Mouse (Mus musculus): ENCODE measurements around the gene Dst. TPM values are rescaled to one million over a fixed set of nuclear protein-coding genes. Genes with fewer than 3 reads are reported as not detected.

Gene Dst
- total RNA-seq, 1 experiment from 2014 or later, result 1.5 TPM

DNA sequence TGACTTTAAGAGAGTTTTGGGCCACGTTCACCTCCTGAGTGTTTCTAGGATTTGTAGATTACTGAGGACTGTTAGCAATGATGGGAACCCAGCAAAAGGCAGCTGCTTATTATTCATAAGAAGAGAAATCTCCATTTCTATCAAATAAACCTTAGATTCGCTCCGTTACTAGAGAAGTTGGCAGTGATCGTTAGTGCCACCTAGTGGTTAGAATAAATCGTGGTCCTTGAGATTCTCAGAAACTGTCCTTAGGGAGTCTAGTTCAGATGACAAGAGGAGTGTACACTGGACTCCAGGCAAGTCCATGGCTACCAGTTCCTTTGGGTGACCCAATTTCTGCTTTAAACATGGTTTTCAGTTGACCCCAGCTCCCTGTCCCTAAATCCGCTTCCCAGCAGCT is 58.3 kb downstream of the Dst start:
- ATAC-seq (ENCODE audit: extremely low read depth, insufficient number of reproducible peaks, low FRiP score, poor library complexity, severe bottlenecking), result no peak

DNA sequence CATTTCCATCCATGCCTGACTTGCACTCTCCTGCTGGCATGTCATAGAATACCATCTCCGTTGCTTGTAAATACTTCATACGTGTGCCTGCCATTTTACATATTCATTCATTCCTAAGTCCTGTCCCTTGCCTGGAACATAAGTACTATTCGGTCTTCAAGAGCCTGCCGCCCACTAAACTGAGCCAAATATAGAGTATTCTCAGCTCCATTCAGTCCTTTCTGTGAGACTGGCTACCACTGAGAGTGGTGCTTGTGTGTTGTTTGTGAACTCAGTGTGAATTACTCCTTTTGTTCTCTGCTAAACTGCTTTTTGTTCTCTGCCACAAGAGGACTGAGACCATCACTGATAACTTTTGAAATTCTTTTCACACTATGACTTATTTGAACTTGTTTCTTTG is 59.2 kb downstream of the Dst start:
- no peak for ATAC-seq (ENCODE audit: extremely low read depth, insufficient number of reproducible peaks, low FRiP score, poor library complexity, severe bottlenecking)

DNA sequence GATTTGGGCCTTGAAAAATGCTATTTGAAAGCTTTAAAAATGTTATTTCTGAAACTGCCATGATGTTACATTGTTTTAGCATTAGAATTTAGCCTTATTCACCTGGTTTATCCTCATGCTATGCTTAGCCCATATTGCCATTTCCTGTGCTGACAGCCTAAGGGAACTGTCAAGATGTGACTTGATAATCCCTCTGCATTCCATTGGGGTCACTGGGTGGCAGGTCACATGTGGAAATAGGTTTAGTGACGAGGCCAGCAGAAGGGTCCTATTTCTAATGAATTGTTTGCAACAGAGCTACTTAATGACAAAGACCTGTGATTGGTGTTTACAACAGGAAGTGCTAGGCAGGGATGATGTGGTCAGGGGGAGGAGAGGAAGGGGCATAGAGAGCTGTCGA is 61.9 kb downstream of the Dst start:
- ATAC-seq (ENCODE audit: extremely low read depth, insufficient number of reproducible peaks, low FRiP score, poor library complexity, severe bottlenecking), result no peak

DNA sequence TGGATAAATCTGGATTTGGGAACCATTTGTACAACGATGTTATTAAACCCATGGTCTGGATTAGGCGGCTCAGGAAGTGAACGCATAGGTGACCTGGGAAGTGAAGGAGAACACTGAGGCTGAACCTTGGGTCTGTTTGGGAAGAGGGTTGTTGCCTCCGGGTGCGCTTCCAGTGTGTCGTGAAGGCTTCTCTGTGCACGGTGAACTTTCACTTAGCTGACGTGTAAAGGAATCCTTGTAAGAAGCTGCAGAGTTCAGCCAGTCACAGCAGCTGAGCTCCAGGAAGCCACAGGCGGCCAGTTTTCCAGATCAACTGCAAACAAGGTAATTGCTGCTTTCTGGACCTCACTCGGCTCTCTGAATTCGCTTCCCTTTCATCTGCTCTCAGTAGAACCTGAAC is 66.4 kb downstream of the Dst start:
- no peak for ATAC-seq (ENCODE audit: extremely low read depth, insufficient number of reproducible peaks, low FRiP score, poor library complexity, severe bottlenecking)

DNA sequence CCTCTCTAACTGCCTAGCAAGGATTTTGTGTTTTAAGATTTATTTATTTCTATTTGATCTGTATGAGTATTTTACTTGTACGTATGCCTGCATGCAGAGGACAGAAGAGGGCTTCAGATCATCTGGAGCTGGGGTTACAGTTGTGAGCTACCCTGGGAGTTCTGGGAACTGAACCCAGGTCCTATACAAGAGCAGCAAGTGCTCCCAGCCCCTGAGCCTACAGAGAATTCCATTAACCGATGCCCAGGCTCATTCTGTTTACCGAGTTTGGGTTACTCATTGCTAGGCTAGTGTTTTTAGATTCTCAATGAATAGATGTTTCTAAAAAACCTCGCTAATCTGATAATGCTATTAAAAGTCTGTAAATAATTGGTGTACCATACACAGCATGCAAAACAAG is 67.3 kb downstream of the Dst start:
- ATAC-seq (ENCODE audit: extremely low read depth, insufficient number of reproducible peaks, low FRiP score, poor library complexity, severe bottlenecking), result no peak

DNA sequence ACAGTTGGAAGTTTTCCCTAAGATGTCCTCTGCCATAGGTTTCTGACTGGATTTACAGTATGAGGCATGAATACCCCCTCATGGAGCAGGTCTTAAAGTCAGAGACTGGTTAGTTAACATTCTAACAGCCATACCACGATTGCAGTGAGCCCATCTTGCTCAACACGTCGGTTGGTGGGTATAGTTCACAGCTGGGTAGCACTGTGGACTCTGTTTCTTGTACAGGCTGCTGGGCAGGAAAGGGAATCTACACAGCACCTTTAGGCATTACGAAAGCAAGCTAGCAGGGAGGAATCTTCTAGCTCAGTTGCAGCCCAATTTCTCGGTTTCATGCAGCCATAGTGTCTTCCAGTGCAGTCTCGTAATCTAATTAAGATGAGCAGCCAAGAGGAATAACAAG is 69.8 kb downstream of the Dst start:
- ATAC-seq (ENCODE audit: extremely low read depth, insufficient number of reproducible peaks, low FRiP score, poor library complexity, severe bottlenecking), result no peak

DNA sequence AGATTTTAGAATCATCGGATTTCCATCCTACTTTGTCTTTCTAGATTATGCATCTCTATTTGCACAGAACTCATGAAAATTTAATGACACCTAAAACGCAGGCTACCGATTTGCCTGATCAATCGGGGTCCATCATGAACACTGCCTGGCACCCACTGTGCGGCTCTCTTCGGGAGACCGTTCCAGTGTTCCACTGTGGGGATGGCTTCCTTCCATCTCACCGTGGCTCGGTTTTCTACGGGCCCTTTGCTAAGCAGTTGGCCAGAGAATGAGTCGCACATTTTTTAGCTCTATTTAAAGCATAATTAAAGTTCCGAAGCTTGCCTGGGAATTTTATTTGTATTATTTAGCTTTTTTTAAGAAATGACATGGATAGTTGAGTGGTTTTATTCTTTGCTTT is 72.4 kb downstream of the Dst start:
- no peak for ATAC-seq (ENCODE audit: extremely low read depth, insufficient number of reproducible peaks, low FRiP score, poor library complexity, severe bottlenecking)

DNA sequence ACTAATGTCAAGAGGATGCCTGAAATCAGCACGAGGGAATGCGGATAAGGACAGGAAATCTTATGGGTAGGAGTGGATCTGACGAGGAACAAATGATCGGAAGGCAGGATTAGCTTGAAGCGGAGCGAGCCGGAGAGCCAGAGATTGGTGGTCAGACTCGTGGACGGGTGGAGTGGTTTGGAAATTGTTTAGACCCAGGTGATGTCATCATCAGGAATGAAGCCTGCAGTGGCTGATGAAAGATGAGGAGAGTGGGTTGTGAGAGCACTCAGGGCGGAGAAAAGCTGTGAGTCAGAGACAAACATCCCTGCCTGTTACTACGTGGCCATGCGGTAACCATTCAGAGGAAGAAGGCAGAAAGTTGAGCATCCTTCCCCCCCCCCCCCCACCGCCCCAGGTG is 81.6 kb downstream of the Dst start:
- no peak for ATAC-seq (ENCODE audit: extremely low read depth, insufficient number of reproducible peaks, low FRiP score, poor library complexity, severe bottlenecking)

DNA sequence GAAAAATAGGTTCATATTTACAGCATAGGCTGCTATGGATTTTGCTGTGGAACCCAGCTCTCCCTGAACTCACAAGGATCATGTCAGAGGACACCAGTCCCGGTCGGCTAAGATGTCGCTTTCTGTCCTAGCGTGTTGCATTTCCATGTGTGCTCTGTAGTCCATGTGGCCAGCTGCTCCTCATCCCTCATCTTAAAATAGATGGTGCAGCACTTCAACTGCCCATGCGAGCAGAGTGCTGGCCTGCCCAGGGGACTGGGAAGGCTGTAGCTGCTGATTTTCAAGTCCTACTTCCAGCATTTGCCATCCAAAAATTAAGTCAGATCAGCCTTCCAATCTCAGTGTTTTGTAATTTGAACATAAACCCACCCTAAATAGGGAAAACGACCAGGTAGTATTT is 83.0 kb downstream of the Dst start:
- no peak for ATAC-seq (ENCODE audit: extremely low read depth, insufficient number of reproducible peaks, low FRiP score, poor library complexity, severe bottlenecking)

DNA sequence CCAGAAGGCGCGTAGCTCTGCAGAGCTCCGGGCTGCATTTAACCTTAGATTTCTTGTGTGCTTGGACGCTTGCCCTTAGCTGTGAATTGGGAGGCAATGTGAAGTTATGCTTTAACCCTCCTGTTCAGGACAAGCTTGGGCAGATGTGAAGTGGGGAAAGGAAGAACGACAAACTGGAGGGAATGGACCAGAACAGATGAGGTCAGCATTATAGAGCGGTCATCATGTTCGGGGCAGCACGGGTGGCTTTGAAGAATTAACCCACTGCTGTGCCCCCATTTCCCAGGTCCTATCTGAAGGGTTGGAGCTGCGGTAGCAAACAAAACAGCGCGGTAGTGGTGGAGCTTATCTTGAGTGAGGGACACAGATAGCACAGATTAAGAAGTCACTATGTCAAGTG is 84.8 kb downstream of the Dst start:
- ATAC-seq (ENCODE audit: extremely low read depth, insufficient number of reproducible peaks, low FRiP score, poor library complexity, severe bottlenecking), result no peak

DNA sequence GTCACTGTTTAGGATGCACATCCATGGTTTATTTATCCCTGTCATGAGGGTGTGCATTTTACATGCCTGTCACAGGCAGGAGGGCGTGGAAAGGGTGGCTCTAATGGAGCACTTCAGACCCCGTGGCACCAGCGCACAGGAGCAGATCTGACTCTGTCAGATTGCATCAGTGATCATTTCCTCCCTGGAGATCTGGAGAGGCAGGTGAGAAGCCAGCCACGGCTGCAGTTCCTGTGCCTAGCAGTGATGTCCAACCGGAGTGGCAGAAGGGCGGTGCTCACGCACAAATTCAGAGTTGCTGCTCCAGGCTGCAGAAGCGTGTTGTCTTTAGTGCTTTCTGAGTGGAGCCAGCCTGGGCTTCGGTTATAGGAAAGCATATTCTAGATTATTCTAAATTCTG is 86.2 kb downstream of the Dst start:
- no peak for ATAC-seq (ENCODE audit: extremely low read depth, insufficient number of reproducible peaks, low FRiP score, poor library complexity, severe bottlenecking)

DNA sequence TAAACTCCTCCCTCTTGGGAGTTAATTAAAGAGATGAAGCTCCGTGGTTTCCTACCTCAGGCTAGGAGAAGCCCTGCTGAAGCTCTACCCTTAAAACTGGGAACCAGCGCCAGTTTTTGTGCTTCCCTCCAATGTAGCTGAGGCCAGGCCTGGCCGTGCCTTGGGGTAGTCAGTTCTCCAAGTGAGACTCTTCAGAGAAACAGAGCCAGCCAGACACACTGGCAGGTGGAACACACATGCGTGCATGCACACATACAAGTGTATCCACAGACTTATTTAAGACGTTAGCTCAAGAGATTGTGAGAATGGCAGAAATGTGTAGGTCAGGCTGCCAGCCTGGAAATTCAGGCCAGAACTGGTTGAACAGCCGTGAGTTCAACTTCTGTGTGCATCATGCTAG is 87.4 kb downstream of the Dst start:
- no peak for ATAC-seq (ENCODE audit: extremely low read depth, insufficient number of reproducible peaks, low FRiP score, poor library complexity, severe bottlenecking)

DNA sequence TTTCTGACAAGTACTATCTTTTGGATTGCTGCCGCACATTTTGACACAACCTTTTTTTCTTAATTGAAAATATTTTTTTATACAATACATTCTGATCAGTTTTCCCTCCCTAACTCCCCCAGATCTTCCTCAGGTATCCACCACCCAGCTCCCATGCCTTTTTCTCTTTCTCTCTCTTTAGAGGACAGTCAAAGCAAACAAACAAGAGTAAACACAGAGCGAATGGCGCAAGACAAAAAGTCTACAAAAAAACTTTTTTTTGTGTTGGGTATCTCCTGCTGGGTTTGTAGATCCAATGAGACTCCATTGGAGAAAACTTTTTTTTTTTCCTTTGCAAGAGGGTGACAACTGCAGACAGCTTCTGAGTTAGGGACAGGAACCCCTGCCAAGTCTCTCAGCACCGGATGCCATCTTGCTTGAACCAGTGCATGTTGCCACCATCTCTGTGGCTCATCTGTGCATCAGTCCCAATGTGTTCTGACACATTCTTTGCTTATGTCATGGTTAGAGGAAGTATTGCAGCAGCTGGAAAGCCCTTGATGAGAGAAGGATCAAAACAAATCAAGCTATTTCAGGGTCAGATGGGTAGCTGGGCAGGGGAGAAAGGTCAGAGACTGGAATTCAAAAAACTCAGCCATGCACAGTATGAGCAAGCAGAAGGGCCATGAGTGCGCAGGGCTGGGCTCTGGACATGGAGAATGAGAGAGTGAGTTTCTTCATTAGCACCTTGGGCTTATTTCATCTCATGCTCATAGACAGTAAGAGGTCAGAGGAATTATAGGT is 88.3 kb downstream of the Dst start:
- ATAC-seq (ENCODE audit: extremely low read depth, insufficient number of reproducible peaks, low FRiP score, poor library complexity, severe bottlenecking), result no peak

DNA sequence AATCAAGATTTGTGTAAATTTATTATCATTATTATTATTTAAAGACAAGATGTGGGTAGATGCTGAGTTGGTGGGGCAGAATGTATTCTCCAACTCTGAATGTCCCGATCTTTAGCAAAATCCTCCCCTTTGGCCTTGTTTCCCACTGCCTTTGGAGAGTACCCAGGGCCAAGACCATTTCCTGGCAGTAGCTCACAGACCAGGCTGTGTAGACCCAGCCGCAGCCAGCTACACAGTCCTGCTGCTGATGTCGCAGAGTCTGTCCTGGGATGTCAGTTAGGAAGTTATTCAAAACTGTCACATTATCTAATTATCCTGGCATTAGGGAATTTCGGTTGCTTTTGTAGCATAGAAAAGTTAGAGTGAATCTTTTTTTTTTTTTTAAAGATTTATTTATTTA is 94.3 kb downstream of the Dst start:
- no peak for ATAC-seq (ENCODE audit: extremely low read depth, insufficient number of reproducible peaks, low FRiP score, poor library complexity, severe bottlenecking)

DNA sequence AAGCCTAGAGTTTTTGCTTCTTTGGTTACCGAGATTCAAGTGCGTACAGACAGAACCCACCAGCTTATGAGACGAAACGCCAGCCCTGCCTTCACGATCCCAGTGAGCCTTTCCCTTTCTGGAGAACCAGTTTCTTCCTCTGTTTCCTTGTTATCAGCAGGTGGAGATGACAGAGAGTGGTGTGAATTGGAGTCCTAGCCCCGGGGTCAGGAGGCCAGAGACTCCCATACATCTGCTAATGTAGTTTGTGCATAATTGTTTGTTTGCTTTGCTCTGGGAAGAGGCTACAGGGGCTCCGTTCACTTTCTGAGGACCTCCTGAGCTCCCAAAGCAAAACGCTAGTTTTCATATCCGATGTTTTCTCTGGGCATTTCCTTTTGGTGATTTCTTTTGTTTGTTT is 94.9 kb downstream of the Dst start:
- no peak for ATAC-seq (ENCODE audit: extremely low read depth, insufficient number of reproducible peaks, low FRiP score, poor library complexity, severe bottlenecking)

DNA sequence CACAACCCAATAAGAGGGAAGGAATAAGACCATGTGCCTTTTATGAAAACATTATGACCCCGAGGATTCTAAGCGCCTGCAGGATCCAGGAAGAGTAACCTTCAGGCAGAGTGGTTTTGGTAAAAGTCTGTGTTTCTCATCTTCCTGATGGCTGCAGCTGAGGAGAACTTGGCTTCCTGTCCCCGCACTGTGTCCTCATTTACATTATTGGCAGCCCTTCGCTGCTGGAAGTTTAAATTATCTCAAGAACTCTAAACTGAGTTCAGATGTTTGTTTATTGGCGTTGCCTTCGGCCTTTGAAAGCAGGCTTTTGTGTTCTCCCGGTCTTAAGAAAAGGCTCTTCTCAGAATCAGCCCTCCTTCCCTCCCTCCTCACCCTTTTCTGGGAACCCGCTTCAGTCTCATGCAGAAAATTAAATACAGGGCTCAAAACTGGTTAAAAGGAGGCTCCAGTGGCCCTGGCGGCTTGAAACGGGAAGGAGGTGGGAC is 97.3 kb downstream of the Dst start:
- ATAC-seq (ENCODE audit: extremely low read depth, insufficient number of reproducible peaks, low FRiP score, poor library complexity, severe bottlenecking), result no peak

DNA sequence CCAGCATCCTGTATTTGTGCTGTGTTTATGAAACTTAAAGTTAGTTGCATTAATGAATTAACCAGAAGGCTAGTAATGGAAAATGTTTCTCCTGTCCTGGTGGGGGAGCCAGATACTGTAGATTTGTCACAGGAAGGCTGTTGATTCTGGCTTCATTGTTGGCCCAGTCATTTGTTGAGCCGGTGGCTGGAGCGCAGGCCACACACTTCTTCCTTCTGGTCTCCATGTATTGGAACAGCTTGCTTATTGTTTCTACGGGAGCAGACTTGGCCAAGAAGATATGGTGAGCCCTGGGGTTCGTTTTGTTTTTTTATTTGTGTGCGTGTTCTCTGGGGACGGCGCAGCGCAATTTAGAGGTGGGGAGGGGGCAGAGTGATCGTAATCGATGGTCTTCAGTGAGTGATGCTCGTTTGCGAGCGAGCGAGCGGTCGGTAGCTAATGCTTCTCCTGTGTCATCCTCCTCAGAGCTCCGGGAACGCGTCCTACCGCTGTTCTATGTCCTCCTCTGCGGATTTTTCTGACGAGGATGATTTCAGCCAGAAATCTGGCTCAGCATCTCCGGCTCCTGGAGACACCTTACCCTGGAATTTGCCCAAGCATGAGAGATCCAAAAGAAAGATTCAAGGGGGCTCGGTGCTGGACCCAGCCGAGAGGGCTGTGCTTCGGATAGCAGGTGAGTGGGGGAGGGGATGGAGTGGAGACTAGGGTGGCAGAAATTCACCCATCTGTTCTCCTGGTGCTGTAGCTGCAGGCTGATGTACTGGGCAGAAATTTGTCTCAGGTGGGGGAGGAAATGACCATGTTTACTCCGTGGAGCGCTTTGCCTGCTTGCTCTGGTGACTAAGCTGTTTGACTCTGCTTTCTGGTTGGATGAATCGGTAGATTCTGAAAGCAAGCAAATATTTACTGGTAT is 98.0 kb downstream of the Dst start:
- ATAC-seq (ENCODE audit: extremely low read depth, insufficient number of reproducible peaks, low FRiP score, poor library complexity, severe bottlenecking), result no peak

DNA sequence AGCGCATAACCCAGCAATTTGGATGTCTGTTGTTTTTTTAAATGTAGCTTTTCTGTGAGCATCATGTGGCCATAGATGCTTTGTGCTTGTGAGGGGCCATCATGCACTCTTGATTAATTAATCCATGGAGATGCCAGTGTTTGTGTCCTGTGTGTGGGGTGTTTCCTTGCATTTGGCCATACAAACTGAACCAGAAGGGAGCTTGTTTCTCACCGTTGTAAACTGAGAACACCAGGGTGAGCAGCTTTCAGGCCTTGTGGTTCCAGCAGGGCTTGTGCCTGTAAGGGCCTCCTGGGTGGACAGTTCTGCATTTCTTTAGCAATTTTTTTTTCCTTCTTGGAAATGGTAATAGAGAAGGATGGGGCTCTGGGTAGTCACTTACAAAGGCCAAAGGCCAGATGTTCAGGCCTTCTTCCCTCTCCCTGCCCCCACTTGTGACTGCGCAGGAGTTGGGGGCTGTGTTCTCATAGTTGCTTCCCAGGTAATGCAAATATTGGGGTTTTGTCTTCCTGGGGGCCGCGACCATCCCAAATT is 98.9 kb downstream of the Dst start:
- ATAC-seq (ENCODE audit: extremely low read depth, insufficient number of reproducible peaks, low FRiP score, poor library complexity, severe bottlenecking), result no peak

DNA sequence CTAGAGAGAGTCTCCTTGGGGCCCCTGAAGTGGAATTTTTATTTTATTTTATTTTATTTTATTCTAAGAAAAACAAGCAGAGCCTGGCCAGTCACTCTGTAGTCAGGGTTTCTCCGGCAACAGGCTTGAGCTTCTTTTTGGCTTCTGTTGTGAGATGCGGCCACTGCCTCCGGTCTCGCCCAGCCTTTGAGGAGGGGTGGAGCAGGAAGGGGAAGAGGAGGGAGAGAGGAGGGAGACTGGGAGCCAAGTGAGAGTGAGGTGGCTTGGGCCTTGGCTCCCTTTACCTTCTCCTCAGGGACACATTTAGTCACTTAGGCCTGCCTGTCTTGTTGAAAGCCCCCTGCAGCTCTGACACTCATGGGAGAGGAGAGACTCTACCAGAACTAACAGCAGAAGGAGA is 99.4 kb downstream of the Dst start:
- no peak for ATAC-seq (ENCODE audit: extremely low read depth, insufficient number of reproducible peaks, low FRiP score, poor library complexity, severe bottlenecking)

Measured in neutrophil, adult 5-6 weeks (primary cell).